Mouse (Mus musculus) kidney, adult 2 months (tissue): ENCODE measurements around the gene Pigk. TPM values are rescaled to one million over a fixed set of nuclear protein-coding genes. Genes with fewer than 3 reads are reported as not detected.

Experiments used
- DNase-seq: peaks from one replicate; pipeline ENCODE4 v3.0.0; 2021
- H3K27ac ChIP-seq: fragments of 200-500 bp; 2 replicates; pipeline ENCODE4 v1.5.1; 2012; ENCODE audit warnings: low read depth, low read length, control low read depth, inconsistent platforms; ENCODE audit not compliant: insufficient read depth
- H3K27me3 ChIP-seq: fragments of 200-500 bp; replicated peaks from 2 replicates; pipeline ENCODE4 v1.6.1; 2012; ENCODE audit warnings: mild to moderate bottlenecking, moderate library complexity, low read length, inconsistent platforms; ENCODE audit not compliant: control insufficient read depth, insufficient read depth
- H3K36me3 ChIP-seq: fragments of 200-500 bp; 2 replicates; pipeline ENCODE4 v1.6.1; 2012; ENCODE audit warnings: mild to moderate bottlenecking, moderate library complexity, low read length, inconsistent platforms; ENCODE audit not compliant: control insufficient read depth, insufficient read depth
- H3K4me1 ChIP-seq: fragments of 200-500 bp; 2 replicates; pipeline ENCODE4 v1.6.1; 2011; ENCODE audit warnings: low read length; ENCODE audit not compliant: control insufficient read depth, insufficient read depth
- H3K4me3 ChIP-seq: fragments of 200-500 bp; 2 replicates; pipeline ENCODE4 v1.5.1; 2011; ENCODE audit warnings: mild to moderate bottlenecking, low read depth, low read length, control low read depth; ENCODE audit not compliant: insufficient read depth
- CTCF ChIP-seq: fragments of 200-500 bp; conservative IDR thresholded peaks from 2 replicates; pipeline ENCODE4 v1.5.1; 2011; ENCODE audit warnings: low read depth, mild to moderate bottlenecking, control low read depth, low read length, moderate library complexity, mixed read lengths; ENCODE audit not compliant: insufficient read depth, insufficient read length
- POLR2A ChIP-seq: fragments of 200-500 bp; IDR thresholded peaks from one replicate; pipeline ENCODE4 v1.6.1; 2011; ENCODE audit warnings: low read depth, low read length, control low read depth
- WGBS: fragments of 180-500 bp; shearing (Covaris S2); methylation state at CpG from one replicate; pipeline ENCODE4 v1.1.7; 2018; 5-methylcytosine and 5-hydroxymethylcytosine counted together
- polyA plus RNA-seq: library from polyadenylated mRNA; depleted of rRNA; stranded (reverse); fragments of >200 nt; gene quantifications from 2 replicates; pipeline ENCODE4 v1.2.3, GENCODE M21; 2012

Pigk gene
- polyA plus RNA-seq, 1 experiment: 13.4 TPM

DNA sequence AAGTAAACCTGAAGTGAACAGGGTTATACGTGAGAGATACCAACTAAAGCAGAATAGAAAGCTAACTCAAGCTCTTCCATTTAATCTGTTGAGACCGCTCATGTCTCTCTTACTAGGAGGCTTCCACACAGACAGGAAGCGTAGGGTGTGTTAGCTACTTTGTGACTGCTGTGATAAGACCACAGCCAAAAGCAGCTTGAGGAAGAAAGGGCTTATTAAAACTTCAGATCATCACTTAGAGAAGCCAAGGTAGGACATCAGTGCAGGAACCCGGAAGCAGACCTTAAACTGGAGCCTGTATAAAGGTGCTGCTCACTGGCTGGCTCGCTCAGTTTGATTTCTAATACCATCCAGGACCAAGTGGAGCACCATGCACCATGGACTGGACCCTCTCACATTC, 236.4 kb downstream of the Pigk start:
- no peaks in the 10 kb centered on the region for H3K27me3 ChIP-seq
- TF ChIP-seq POLR2A (no peak), CTCF (no peak)
- WGBS: 93% methylated on average over 5 of the region's 5 CpGs
- H3K27ac ChIP-seq: no peak overlapping the region
- no peak for DNase-seq
- H3K4me3 ChIP-seq: no peak overlapping the region
- H3K4me1 ChIP-seq: no peaks in the 10 kb centered on the region
- no peaks in the 10 kb centered on the region for H3K36me3 ChIP-seq

DNA sequence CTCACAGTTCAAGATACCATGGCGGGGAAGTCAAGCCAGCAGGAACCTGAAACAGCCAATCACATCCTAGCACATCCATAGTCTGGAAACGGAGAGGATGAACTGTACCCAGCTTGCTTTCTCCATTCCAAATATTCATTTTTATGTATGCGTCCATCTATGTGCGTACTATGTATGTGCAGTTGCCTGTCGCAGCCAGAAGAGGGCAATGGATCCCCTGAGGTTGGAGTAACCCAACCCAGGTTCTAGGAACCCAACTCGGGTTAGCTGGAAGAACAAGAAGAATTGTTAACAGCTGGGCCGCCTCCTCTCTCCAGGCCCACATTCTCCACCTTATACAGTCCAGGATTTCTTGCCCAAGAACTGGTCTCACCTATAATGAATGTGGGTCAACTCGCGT, 237.0 kb downstream of the Pigk start:
- WGBS: 92% methylated on average over 9 of the region's 9 CpGs
- Histone ChIP-seq H3K27ac (no peak overlapping the region), H3K27me3 (no peaks in the 10 kb centered on the region), H3K36me3 (no peaks in the 10 kb centered on the region), H3K4me3 (no peak overlapping the region), H3K4me1 (no peaks in the 10 kb centered on the region)
- DNase-seq: no peak
- TF ChIP-seq POLR2A: no peak

DNA sequence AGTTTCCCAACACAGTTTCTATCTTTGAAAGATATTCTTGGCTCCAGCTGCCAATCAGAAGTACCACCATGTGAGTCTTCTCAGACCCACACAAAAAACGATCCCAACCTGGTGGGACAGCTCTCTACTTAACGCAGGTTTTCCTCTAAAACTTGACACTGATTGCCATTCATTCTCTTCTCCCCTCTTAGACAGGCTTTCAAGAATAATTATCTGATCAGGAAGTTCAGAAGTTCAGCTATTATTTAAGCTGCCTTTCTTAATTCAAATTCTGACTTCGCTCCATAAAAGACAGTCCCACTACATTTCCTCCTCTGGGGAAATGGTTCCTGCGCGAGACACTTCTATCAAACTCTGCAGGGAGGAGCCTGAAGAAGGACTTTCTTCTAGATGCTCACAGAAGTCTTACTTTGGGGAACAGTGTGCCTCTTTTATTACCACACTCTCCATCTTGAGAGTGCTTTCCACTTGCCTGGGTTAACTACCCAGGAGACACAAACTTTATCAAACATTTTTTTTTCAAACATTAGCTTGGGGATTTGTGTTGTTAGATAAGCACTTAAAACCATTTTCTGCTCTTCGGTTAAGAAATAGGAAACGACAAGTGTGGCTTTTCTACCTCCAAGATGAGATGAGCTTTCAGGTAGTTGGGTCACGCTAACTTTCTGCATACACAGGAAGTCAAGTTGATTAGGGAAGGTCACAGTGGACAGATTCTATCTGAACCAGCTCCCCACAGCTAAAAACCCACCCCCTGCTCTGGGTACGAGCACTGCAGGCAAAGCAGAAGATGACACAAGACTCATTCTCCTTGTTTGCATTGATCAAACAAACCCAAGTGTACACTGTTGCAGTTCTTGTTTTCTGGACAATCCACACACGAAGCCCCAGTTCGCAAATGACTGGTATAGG, 238.0 kb downstream of the Pigk start:
- H3K4me1 ChIP-seq: no peaks in the 10 kb centered on the region
- 61% methylated on average over 11 of the region's 11 CpGs for WGBS
- no peak for DNase-seq
- TF ChIP-seq POLR2A: no peak
- no peak for TF ChIP-seq CTCF
- no peaks in the 10 kb centered on the region for H3K27me3 ChIP-seq
- no peak overlapping the region for H3K27ac ChIP-seq
- H3K4me3 ChIP-seq: no peak overlapping the region
- H3K36me3 ChIP-seq: no peaks in the 10 kb centered on the region

DNA sequence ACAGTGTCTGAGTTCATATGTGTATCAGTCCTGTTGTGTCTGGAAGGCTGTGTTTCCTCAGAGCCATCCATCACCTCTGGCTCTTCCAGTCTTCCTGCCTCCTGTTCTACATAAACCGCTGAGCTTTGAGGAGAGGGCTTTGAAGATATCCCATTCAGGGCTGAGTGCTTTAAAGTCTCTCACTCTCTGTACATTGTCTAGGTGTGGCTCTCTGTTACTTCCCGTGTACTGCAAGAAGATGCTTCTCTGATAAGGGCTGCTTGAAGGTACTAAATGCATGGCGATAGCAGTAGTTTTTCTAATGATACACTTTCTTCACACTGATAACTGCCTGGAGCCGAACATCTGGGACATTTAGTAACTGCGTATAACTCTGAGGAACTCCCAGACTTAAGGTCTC, 242.1 kb downstream of the Pigk start:
- DNase-seq: no peak
- no peaks in the 10 kb centered on the region for H3K36me3 ChIP-seq
- H3K4me1 ChIP-seq: no peaks in the 10 kb centered on the region
- H3K27me3 ChIP-seq: no peaks in the 10 kb centered on the region
- 65% methylated on average over 5 of the region's 5 CpGs for WGBS
- H3K27ac ChIP-seq: no peak overlapping the region
- TF ChIP-seq CTCF (no peak), POLR2A (no peak)
- no peak overlapping the region for H3K4me3 ChIP-seq

DNA sequence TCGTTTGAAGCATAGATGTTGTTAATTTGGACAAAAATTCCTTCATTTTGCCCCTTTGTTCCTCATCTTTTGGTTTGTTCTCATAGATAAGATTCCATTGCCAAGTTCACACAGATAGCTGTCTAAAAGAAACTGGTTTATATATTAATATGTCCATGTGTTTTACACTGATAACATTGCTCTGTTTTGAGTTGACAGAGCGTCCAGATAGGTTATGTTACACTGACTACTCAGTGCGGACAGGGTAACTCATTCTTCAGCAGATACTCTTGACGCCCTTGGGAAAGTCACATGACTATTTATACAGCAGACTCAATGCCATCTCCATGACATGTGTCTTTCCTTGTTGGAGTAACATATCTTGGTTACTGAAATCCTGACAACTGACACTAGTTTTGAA, 242.9 kb downstream of the Pigk start:
- TF ChIP-seq POLR2A (no peak), CTCF (no peak)
- H3K27ac ChIP-seq: no peak overlapping the region
- H3K27me3 ChIP-seq: no peaks in the 10 kb centered on the region
- 73% methylated on average over 4 of the region's 4 CpGs for WGBS
- H3K4me3 ChIP-seq: no peak overlapping the region
- no peaks in the 10 kb centered on the region for H3K36me3 ChIP-seq
- DNase-seq: no peak
- no peaks in the 10 kb centered on the region for H3K4me1 ChIP-seq

DNA sequence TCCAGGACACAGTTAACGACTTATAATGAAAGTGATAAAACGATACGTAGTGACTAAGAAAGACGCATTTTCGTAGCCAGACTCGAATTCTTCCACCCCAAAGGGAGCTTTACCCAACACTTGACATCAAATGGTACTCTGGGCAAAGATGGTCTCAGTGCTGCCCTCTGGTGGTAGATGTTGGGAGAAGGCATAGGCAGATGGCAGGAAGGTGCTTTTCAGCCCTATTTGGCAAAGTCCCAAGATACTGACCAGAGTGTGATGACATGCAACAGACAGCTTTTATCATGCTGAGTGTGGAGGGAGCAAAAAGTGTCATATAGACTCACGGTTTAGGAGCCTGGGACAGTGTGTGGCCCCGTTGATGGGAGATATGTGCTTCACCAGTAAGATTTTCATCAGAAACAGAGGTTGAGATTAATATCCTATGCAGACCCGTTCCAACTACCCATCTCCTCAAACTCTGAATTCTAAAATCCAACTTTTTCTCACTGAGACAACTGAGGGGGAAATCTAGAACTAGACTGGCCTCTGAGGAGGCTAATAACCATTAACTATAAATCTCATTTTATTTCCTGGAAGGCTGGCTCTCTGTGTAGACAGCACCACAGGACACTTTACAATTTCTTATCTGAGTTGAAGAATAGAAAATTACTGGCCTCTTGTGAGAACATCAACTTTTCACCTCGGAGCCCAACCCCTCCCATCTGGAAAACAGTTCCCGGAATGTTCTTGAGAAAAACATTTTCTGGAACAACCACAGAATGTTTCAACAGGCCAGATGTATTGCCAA, 244.7 kb downstream of the Pigk start:
- H3K4me3 ChIP-seq: no peak overlapping the region
- peak; percentile 58 for DNase-seq
- H3K36me3 ChIP-seq: no peaks in the 10 kb centered on the region
- no peaks in the 10 kb centered on the region for H3K27me3 ChIP-seq
- no peaks in the 10 kb centered on the region for H3K4me1 ChIP-seq
- 72% methylated on average over 11 of the region's 11 CpGs for WGBS
- no peak for TF ChIP-seq POLR2A
- TF ChIP-seq CTCF: peak; percentile 65
- no peak overlapping the region for H3K27ac ChIP-seq

DNA sequence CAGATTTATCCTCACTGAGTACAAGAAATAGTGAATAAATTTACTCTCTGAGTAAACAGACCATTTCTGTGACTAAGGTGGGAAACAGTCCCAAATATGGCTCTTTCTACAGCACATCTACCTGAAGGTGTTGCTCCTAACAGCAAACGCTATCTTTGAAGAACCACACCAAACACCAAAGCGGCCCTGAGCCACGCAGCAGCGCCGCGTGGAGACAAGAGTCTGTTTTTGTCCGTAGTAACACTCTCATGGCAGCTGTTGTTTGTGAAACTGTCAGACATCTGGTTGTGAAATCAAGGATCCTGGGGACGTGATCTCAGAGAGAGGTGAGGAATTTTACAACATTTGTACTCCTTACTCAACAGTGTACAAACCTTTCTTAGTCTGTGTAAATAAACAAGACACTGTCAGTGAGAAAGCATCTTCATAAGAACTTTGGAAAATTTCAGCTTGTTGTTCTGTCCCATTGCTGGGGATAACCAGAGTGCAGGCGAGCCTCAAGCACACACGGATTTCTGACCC, 248.0 kb downstream of the Pigk start:
- WGBS: 64% methylated on average over 10 of the region's 10 CpGs
- H3K4me3 ChIP-seq: no peak overlapping the region
- DNase-seq: no peak
- H3K4me1 ChIP-seq: no peaks in the 10 kb centered on the region
- no peak overlapping the region for H3K27ac ChIP-seq
- TF ChIP-seq CTCF: no peak
- no peak for TF ChIP-seq POLR2A
- no peaks in the 10 kb centered on the region for H3K36me3 ChIP-seq
- no peaks in the 10 kb centered on the region for H3K27me3 ChIP-seq
